In genomic region chr7:44848561-44849415, GRCm38 (mm10) we compare ENCODE assay signal across 8 mouse cellular contexts. TPM values are rescaled to one million over a fixed set of nuclear protein-coding genes. Genes with fewer than 3 reads are reported as not detected.
A peak's percentile ranks its signal among the peaks of the same experiment; 100 is the strongest.
DNase-seq lines count a peak whose midpoint lies in the region; ATAC-seq lines count a peak whose summit lies in the region.

Gene Akt1s1, plus strand, starts transcription at chr7:44848991.
Gene Tbc1d17, minus strand, starts transcription at chr7:44849079.

- ATAC-seq in erythroblast, adult 5-6 weeks (replicated peaks; ENCODE audit: low FRiP score, poor library complexity, severe bottlenecking): peak; percentile 76
- ATAC-seq in kidney, embryonic 15.5 days (replicated peaks; ENCODE audit: low FRiP score): peak; percentile 84
- ATAC-seq in monocyte, adult 5-6 weeks (replicated peaks; ENCODE audit: insufficient number of reproducible peaks, low FRiP score, low TSS enrichment, poor library complexity, severe bottlenecking): peak; percentile 75

- peak within 1 kb of the TSS; percentile 78 for H3K4me2 ChIP-seq in kidney, embryonic 15.5 days

- peak within 1 kb of the TSS; percentile 69 for H3K4me3 ChIP-seq in heart, embryonic 10.5 days
- H3K4me3 ChIP-seq in kidney, embryonic 15.5 days (replicated peaks): peak within 1 kb of the TSS; percentile 79

- no peaks in the 10 kb centered on the region for H3K9me3 ChIP-seq in heart, embryonic 10.5 days
- no peaks in the 10 kb centered on the region for H3K9me3 ChIP-seq in kidney, embryonic 15.5 days (replicated peaks)

- under 1% methylated on average over 54 of the region's 54 CpGs for WGBS in heart, embryonic 10.5 days
- under 1% methylated on average over 54 of the region's 54 CpGs for WGBS in kidney, embryonic 15.5 days

- H3K27ac ChIP-seq in heart, embryonic 10.5 days: peak within 1 kb of the TSS; percentile 93
- peak within 1 kb of the TSS; percentile 98 for H3K27ac ChIP-seq in kidney, embryonic 15.5 days

- H3K4me1 ChIP-seq in heart, embryonic 10.5 days: peaks cover 45% of the 10 kb centered on the region
- peaks cover 42% of the 10 kb centered on the region for H3K4me1 ChIP-seq in kidney, embryonic 15.5 days

- H3K27me3 ChIP-seq in heart, embryonic 10.5 days (ENCODE audit: insufficient read depth, poor library complexity, severe bottlenecking): no peaks in the 10 kb centered on the region
- H3K27me3 ChIP-seq in kidney, embryonic 15.5 days: no peaks in the 10 kb centered on the region

- peak; percentile 97 to 98 for DNase-seq in B cell, adult 2 months
- peak; percentile 100 for DNase-seq in brain, adult 2 months (ENCODE audit: low read depth, low spot score)
- DNase-seq in heart, embryonic 10.5 days (ENCODE audit: low spot score): peak; percentile 99
- peak; percentile 97 for DNase-seq in liver
- peak; percentile 95 to 97 for DNase-seq in spleen, postnatal 4 days (ENCODE audit: low spot score in 2 of 2)

- peaks cover 47% of the 10 kb centered on the region for H3K36me3 ChIP-seq in heart, embryonic 10.5 days
- peaks cover 52% of the 10 kb centered on the region for H3K36me3 ChIP-seq in kidney, embryonic 15.5 days

- H3K9ac ChIP-seq in kidney, embryonic 15.5 days: peak within 1 kb of the TSS; percentile 77

RNA-seq across cellular contexts. Expression of gene Akt1s1, which starts in this region (rescaled TPM):
- 6.5 and 7.1 TPM in 2 replicates for total RNA-seq in erythroblast, adult 5-6 weeks (2015; ENCODE audit: low replicate concordance)
- total RNA-seq in erythroblast, adult 5-6 weeks (2017; ENCODE audit: low replicate concordance): 19.7 and 43.3 TPM in 2 replicates
- polyA plus RNA-seq in heart, embryonic 10.5 days (2016; fragmentation: Nextera tagmentation; extraction: Ambion mirVana): 102 and 103 TPM in 2 replicates
- polyA plus RNA-seq in kidney, embryonic 15.5 days (2015; fragmentation: Nextera tagmentation; extraction: Ambion mirVana): 108 and 118 TPM in 2 replicates
- 11.6 to 33.0 TPM (median 13.0 TPM) in 3 replicates for total RNA-seq in monocyte, adult 5-6 weeks (2017)

RNA-seq across cellular contexts. Expression of gene Tbc1d17, which starts in this region (rescaled TPM):
- 15.8 and 21.3 TPM in 2 replicates for total RNA-seq in erythroblast, adult 5-6 weeks (2015; ENCODE audit: low replicate concordance)
- total RNA-seq in erythroblast, adult 5-6 weeks (2017; ENCODE audit: low replicate concordance): 33.6 and 77.5 TPM in 2 replicates
- polyA plus RNA-seq in heart, embryonic 10.5 days (2016; fragmentation: Nextera tagmentation; extraction: Ambion mirVana): 56.9 and 67.3 TPM in 2 replicates
- 76.8 and 81.0 TPM in 2 replicates for polyA plus RNA-seq in kidney, embryonic 15.5 days (2015; fragmentation: Nextera tagmentation; extraction: Ambion mirVana)
- total RNA-seq in monocyte, adult 5-6 weeks (2017): 33.8 to 69.8 TPM (median 57.7 TPM) in 3 replicates

Comparison
In these comparisons a context has a peak if more than half of its experiments do, and no peak if none do; other contexts are left out.
1. Peak in every context shown above with its lines: DNase-seq, ATAC-seq, H3K4me3 ChIP-seq and H3K27ac ChIP-seq.